Mouse (Mus musculus): ENCODE results near the gene Calhm3.
"Not testable (repeated sequence)": the region's sequence is repeated elsewhere in the genome, so short reads cannot be mapped to it uniquely, and the experiment has no call there.

Calhm3 gene

GRCm38 (mm10) chr19:47167617-47168214, 10.2 kb upstream of the Calhm3 start:
- DNase-seq (ENCODE audit: low spot score in 2 of 2), result no peak

- DNase-seq (ENCODE audit: low spot score in 2 of 2), result no peak
Measured at GRCm38 (mm10) chr19:47166758-47167157, 9.2 kb upstream of the Calhm3 start.

- no peak for DNase-seq (ENCODE audit: low spot score in 2 of 2)
Measured at GRCm38 (mm10) chr19:47163176-47163744, 5.7 kb upstream of the Calhm3 start.

GRCm38 (mm10) chr19:47161669-47162068, 4.1 kb upstream of the Calhm3 start:
- no peak for DNase-seq (ENCODE audit: low spot score in 2 of 2)

- DNase-seq (ENCODE audit: low spot score in 2 of 2), result no peak
Measured at GRCm38 (mm10) chr19:47153767-47154166, 3.8 kb downstream of the Calhm3 start.

- DNase-seq (ENCODE audit: low spot score in 2 of 2), result no peak
Measured at GRCm38 (mm10) chr19:47152062-47152369, 5.5 kb downstream of the Calhm3 start.

- no peak for DNase-seq (ENCODE audit: low spot score in 2 of 2)
Measured at GRCm38 (mm10) chr19:47151332-47152061, 6.1 kb downstream of the Calhm3 start.

- no peak for DNase-seq (ENCODE audit: low spot score in 2 of 2)
Measured at GRCm38 (mm10) chr19:47149854-47150253, 7.7 kb downstream of the Calhm3 start.

GRCm38 (mm10) chr19:47148267-47148847, 9.2 kb downstream of the Calhm3 start:
- DNase-seq (ENCODE audit: low spot score in 2 of 2), result no peak

- DNase-seq (ENCODE audit: low spot score in 2 of 2), result no peak
Measured at GRCm38 (mm10) chr19:47144154-47144553, 13.4 kb downstream of the Calhm3 start, which contains the start of gene Calhm1. TSS of gene Calhm1 (minus strand) at chr19:47144254.

- DNase-seq (ENCODE audit: low spot score in 2 of 2), result no peak
Measured at GRCm38 (mm10) chr19:47142438-47142837, 15.1 kb downstream of the Calhm3 start.

- DNase-seq (ENCODE audit: low spot score in 2 of 2), result not testable (repeated sequence)
Measured at GRCm38 (mm10) chr19:47139611-47140010, 18.0 kb downstream of the Calhm3 start.

- peak; percentile 59 to 60 for DNase-seq (ENCODE audit: low spot score in 2 of 2)
Measured at GRCm38 (mm10) chr19:47137771-47138421, 19.7 kb downstream of the Calhm3 start, which contains the start of gene Calhm2. TSS of gene Calhm2 (minus strand) at chr19:47138294.

- DNase-seq (ENCODE audit: low spot score in 2 of 2), result peak in 1 of 2 experiments; percentile 39
Measured at GRCm38 (mm10) chr19:47137051-47137581, 20.4 kb downstream of the Calhm3 start.

GRCm38 (mm10) chr19:47136170-47136569, 21.4 kb downstream of the Calhm3 start:
- no peak for DNase-seq (ENCODE audit: low spot score in 2 of 2)

GRCm38 (mm10) chr19:47135568-47135967, 22.0 kb downstream of the Calhm3 start:
- no peak for DNase-seq (ENCODE audit: low spot score in 2 of 2)

GRCm38 (mm10) chr19:47133161-47133560, 24.4 kb downstream of the Calhm3 start:
- DNase-seq (ENCODE audit: low spot score in 2 of 2), result peak in 1 of 2 experiments; percentile 38

GRCm38 (mm10) chr19:47130551-47131125, 26.9 kb downstream of the Calhm3 start:
- no peak for DNase-seq (ENCODE audit: low spot score in 2 of 2)

- no peak for DNase-seq (ENCODE audit: low spot score in 2 of 2)
Measured at GRCm38 (mm10) chr19:47128835-47129234, 28.7 kb downstream of the Calhm3 start.

- DNase-seq (ENCODE audit: low spot score in 2 of 2), result no peak
Measured at GRCm38 (mm10) chr19:47128164-47128563, 29.4 kb downstream of the Calhm3 start.

- no peak for DNase-seq (ENCODE audit: low spot score in 2 of 2)
Measured at GRCm38 (mm10) chr19:47122802-47123201, 34.8 kb downstream of the Calhm3 start.

All from right cerebral cortex, postnatal 36 days (tissue).